Mouse (Mus musculus): ENCODE measurements at regions not wholly inside any gene's neighbourhood (a gene's known extent, or its start where the extent isn't known, plus 50 kb on each side); places are given as distances from the start of the nearest gene placed in this dataset.
A peak's percentile ranks its signal among the peaks of the same experiment; 100 is the strongest.

DNA sequence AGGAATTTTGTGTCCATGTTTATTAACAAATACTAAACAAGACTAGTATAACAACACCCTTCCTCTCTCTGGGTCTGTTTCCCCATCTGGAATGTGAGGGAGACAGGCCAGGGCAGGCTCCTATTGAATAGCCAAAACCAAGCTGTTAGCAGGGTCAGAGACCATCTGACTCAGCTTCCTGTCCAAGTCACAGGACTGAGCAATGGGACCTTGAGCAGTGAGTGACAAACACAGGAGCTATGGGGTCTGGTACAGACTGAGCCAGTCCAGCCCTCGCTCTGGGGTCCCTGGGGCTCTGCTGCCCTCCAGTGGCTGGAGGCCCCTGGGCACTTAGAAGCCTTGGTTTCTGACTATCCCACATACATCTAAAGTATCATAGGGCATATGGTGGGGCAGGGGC, 134.4 kb downstream of the Hmg20a start:
- ATAC-seq (ENCODE audit: insufficient read depth) (peak; percentile 51), DNase-seq (ENCODE audit: low read depth in 3 of 3, low spot score in 3 of 3) (peak in 2 of 3 experiments; percentile 12 to 27)
- Histone ChIP-seq H3K4me1 (replicated peaks; ENCODE audit: control insufficient read depth in 2 of 2, insufficient read depth in 2 of 2, low read length in 1 of 2) (peaks cover 0 to 4% of the 10 kb centered on the region in 2 experiments; a peak in 1 of 4 replicates), H3K4me2 (ENCODE audit: low read depth) (no peak overlapping the region), H3K9ac (replicated peaks) (no peak overlapping the region), H3K9me3 (ENCODE audit: control insufficient read depth, low read length) (no peaks in the 10 kb centered on the region), H3K27ac (no peak overlapping the region), H3K27me3 (ENCODE audit: control insufficient read depth, insufficient read depth, low read length) (no peaks in the 10 kb centered on the region), H3K4me3 (ENCODE audit: insufficient read depth in 1 of 2, low read depth in 2 of 2, low read length in 2 of 2) (no peak overlapping the region), H3K36me3 (replicated peaks; ENCODE audit: control insufficient read depth, insufficient read depth, low read depth) (no peaks in the 10 kb centered on the region)
- WGBS (ENCODE audit: insufficient replicate concordance), result 0% methylated on average over 1 of the region's 1 CpGs
- TF ChIP-seq EP300 (IDR thresholded peaks at IDR 0.05; ENCODE audit: low read depth) (no peak), CTCF (IDR thresholded peaks at IDR 0.05; ENCODE audit: low read depth) (peak; percentile 83)

DNA sequence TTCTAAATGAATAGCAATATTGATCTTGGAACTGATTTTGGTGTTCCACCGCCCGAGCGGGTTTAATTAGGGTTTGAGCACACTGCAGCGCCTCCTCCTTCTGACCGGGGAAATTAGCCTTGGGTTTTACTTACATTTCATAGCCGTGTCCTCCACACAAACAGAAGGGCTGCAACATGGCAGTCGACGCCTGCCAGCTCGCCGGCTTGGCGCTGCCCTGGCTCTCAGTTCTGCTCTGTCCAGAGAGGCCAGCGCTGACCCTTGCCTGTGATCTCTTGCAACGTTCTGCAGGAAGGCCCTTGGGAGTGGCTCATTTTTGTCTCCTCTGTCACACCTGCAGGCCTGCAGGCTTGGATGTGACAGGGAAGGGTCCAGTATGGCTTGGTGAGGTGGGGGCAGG, 135.2 kb downstream of the Hmg20a start:
- no peak overlapping the region for H3K9ac ChIP-seq (replicated peaks)
- 76% methylated on average over 13 of the region's 13 CpGs for WGBS (ENCODE audit: insufficient replicate concordance)

DNA sequence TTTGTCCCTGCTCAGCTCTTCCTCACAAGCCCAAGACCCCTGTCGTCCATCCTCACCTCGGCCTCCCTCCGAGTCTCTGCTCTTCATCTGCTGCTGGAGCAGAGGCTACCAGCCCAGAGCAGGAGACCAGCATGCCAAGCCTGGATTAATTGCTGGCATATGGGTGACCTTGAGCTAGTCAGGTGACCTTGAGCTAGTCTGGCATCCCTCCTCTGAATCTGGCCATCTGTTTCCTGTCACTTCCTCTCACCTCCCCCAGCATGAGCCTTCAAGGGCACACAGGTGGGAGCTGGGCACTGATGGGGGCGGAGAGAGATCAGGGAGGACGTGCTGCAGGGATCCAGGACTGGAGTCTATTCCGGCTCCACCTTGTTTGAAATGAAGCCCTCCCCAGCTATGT, 135.7 kb downstream of the Hmg20a start:
- Histone ChIP-seq H3K9ac (replicated peaks) (no peak overlapping the region), H3K36me3 (replicated peaks; ENCODE audit: control insufficient read depth, insufficient read depth, low read depth) (no peaks in the 10 kb centered on the region), H3K4me2 (ENCODE audit: low read depth) (no peak overlapping the region), H3K27me3 (ENCODE audit: control insufficient read depth, insufficient read depth, low read length) (no peaks in the 10 kb centered on the region), H3K4me3 (ENCODE audit: insufficient read depth in 1 of 2, low read depth in 2 of 2, low read length in 2 of 2) (no peak overlapping the region), H3K9me3 (ENCODE audit: control insufficient read depth, low read length) (no peaks in the 10 kb centered on the region), H3K4me1 (replicated peaks; ENCODE audit: control insufficient read depth in 2 of 2, insufficient read depth in 2 of 2, low read length in 1 of 2) (peaks cover 0 to 4% of the 10 kb centered on the region in 2 experiments; a peak in 1 of 4 replicates), H3K27ac (no peak overlapping the region)
- ATAC-seq (ENCODE audit: insufficient read depth), result no peak
- 51% methylated on average over 6 of the region's 6 CpGs for WGBS (ENCODE audit: insufficient replicate concordance)
- no peak for DNase-seq (ENCODE audit: low read depth in 3 of 3, low spot score in 3 of 3)
- TF ChIP-seq EP300 (IDR thresholded peaks at IDR 0.05; ENCODE audit: low read depth) (no peak), CTCF (IDR thresholded peaks at IDR 0.05; ENCODE audit: low read depth) (no peak)

More for the DNA sequence above, 135.2 kb downstream of the Hmg20a start:
- Histone ChIP-seq H3K4me3 (ENCODE audit: insufficient read depth in 1 of 2, low read depth in 2 of 2, low read length in 2 of 2) (no peak overlapping the region), H3K4me2 (ENCODE audit: low read depth) (no peak overlapping the region), H3K9me3 (ENCODE audit: control insufficient read depth, low read length) (no peaks in the 10 kb centered on the region), H3K36me3 (replicated peaks; ENCODE audit: control insufficient read depth, insufficient read depth, low read depth) (no peaks in the 10 kb centered on the region), H3K27me3 (ENCODE audit: control insufficient read depth, insufficient read depth, low read length) (no peaks in the 10 kb centered on the region), H3K4me1 (replicated peaks; ENCODE audit: control insufficient read depth in 2 of 2, insufficient read depth in 2 of 2, low read length in 1 of 2) (peaks cover 0 to 4% of the 10 kb centered on the region in 2 experiments; a peak in 1 of 4 replicates), H3K27ac (no peak overlapping the region)
- ATAC-seq (ENCODE audit: insufficient read depth) (no peak), DNase-seq (ENCODE audit: low read depth in 3 of 3, low spot score in 3 of 3) (no peak)
- TF ChIP-seq CTCF (IDR thresholded peaks at IDR 0.05; ENCODE audit: low read depth) (no peak), EP300 (IDR thresholded peaks at IDR 0.05; ENCODE audit: low read depth) (no peak)

DNA sequence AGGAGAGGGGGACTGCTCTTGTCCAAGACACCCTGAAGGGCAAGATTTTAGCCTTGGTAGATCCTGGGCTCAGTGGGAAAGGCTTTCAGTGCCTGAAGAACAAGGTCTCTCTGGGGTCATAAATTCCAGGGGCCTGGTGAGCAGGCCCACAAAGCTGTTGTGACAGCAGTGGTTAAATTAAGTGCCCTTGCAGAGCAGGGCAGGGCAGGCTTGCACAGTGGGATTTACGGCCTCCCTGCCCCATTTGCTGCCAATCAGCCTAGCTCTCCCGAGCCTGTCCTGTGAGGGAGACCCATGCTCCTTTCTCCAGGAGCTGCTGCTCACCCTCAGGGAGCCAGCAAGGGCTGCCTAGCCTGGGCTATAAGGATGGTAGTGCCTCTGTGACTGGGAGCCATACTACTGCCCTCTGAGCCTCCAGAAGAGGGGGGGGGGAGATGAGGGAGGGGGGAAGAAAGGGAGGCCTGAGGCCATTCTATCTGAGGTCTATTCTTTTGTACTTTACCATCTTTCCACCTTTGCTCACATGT, 141.3 kb downstream of the Hmg20a start:
- H3K36me3 ChIP-seq (replicated peaks; ENCODE audit: control insufficient read depth, insufficient read depth, low read depth), result no peaks in the 10 kb centered on the region
- H3K4me2 ChIP-seq (ENCODE audit: low read depth), result no peak overlapping the region
- no peaks in the 10 kb centered on the region for H3K27me3 ChIP-seq (ENCODE audit: control insufficient read depth, insufficient read depth, low read length)
- no peak overlapping the region for H3K27ac ChIP-seq
- H3K4me3 ChIP-seq (ENCODE audit: insufficient read depth in 1 of 2, low read depth in 2 of 2, low read length in 2 of 2), result no peak overlapping the region
- no peak overlapping the region for H3K9ac ChIP-seq (replicated peaks)
- ATAC-seq (ENCODE audit: insufficient read depth) (no peak), DNase-seq (ENCODE audit: low read depth in 3 of 3, low spot score in 3 of 3) (no peak)
- H3K9me3 ChIP-seq (ENCODE audit: control insufficient read depth, low read length), result no peaks in the 10 kb centered on the region
- TF ChIP-seq EP300 (IDR thresholded peaks at IDR 0.05; ENCODE audit: low read depth), result no peak
- no peak for TF ChIP-seq CTCF (IDR thresholded peaks at IDR 0.05; ENCODE audit: low read depth)
- no peaks in the 10 kb centered on the region for H3K4me1 ChIP-seq (replicated peaks; ENCODE audit: control insufficient read depth in 2 of 2, insufficient read depth in 2 of 2, low read length in 1 of 2)
- 46% methylated on average over 2 of the region's 2 CpGs for WGBS (ENCODE audit: insufficient replicate concordance)

DNA sequence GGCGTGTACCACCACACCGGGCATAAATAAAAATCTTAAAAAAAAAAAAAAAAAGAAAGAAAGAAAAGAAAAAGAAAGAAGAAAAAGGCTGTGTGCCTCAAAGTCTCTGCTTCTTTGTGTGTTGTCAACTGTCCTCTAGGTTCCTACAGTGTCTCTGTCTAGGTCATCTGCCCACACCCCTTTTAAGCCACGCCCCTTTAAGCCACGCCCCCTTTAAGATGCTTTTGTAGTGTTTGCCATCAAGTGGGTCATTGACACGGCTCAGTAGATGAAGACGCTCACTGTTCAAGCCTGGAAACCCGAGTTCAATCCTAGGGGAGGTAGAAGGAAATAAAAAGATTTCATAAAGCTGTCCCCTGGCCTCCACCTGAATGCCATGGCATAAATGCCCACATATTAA, 144.0 kb downstream of the Hmg20a start:
- TF ChIP-seq EP300 (IDR thresholded peaks at IDR 0.05; ENCODE audit: low read depth) (no peak), CTCF (IDR thresholded peaks at IDR 0.05; ENCODE audit: low read depth) (no peak)
- 47% methylated on average over 7 of the region's 7 CpGs for WGBS (ENCODE audit: insufficient replicate concordance)

More for the DNA sequence above, 144.0 kb downstream of the Hmg20a start:
- peaks cover 0 to 4% of the 10 kb centered on the region in 2 experiments; a peak in 1 of 4 replicates for H3K4me1 ChIP-seq (replicated peaks; ENCODE audit: control insufficient read depth in 2 of 2, insufficient read depth in 2 of 2, low read length in 1 of 2)
- ATAC-seq (ENCODE audit: insufficient read depth), result no peak
- no peak overlapping the region for H3K9ac ChIP-seq (replicated peaks)
- no peak overlapping the region for H3K4me2 ChIP-seq (ENCODE audit: low read depth)
- H3K4me3 ChIP-seq (ENCODE audit: insufficient read depth in 1 of 2, low read depth in 2 of 2, low read length in 2 of 2), result no peak overlapping the region
- H3K9me3 ChIP-seq (ENCODE audit: control insufficient read depth, low read length), result no peaks in the 10 kb centered on the region
- no peak overlapping the region for H3K27ac ChIP-seq
- no peaks in the 10 kb centered on the region for H3K36me3 ChIP-seq (replicated peaks; ENCODE audit: control insufficient read depth, insufficient read depth, low read depth)
- H3K27me3 ChIP-seq (ENCODE audit: control insufficient read depth, insufficient read depth, low read length), result no peaks in the 10 kb centered on the region
- DNase-seq (ENCODE audit: low read depth in 3 of 3, low spot score in 3 of 3), result no peak
